Mouse (Mus musculus): ENCODE data around the gene Dennd4b. TPM values are rescaled to one million over a fixed set of nuclear protein-coding genes. Genes with fewer than 3 reads are reported as not detected.

Dennd4b gene
- polyA plus RNA-seq, 1 experiment = 52.9 TPM

DNA sequence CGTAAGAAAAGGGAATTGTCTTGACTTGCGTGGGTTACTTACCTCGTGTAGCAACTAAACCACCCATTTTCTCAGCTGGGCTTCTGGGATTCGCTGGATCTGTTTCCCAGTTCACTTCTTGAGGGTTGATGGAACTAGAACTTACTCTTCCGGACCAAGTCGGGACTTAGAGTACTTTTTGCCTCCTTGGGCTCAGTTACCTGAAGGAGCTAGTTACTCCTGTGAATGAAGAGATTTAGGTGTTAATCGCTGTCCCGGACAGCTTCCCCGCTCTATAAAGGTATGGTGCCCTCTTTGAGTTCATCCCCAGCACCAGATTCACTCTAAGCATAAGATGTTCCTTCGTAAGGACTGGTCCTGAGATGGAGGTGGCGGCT, 29.1 kb downstream of the Dennd4b start:
- Histone ChIP-seq H3K27ac (ENCODE audit: insufficient read depth, low read depth, low read length) (peak overlapping the region; percentile 59), H3K4me1 (ENCODE audit: control insufficient read depth, insufficient read depth, low read length) (peaks cover 26% of the 10 kb centered on the region), H3K4me3 (ENCODE audit: insufficient read depth, low read length) (peak overlapping the region; percentile 80)
- TF ChIP-seq CTCF (IDR thresholded peaks at IDR 0.05; ENCODE audit: low read depth, low read length) = no peak
- no peak for TF ChIP-seq POLR2A (IDR thresholded peaks at IDR 0.05; ENCODE audit: borderline replicate concordance, low read depth, low read length)

DNA sequence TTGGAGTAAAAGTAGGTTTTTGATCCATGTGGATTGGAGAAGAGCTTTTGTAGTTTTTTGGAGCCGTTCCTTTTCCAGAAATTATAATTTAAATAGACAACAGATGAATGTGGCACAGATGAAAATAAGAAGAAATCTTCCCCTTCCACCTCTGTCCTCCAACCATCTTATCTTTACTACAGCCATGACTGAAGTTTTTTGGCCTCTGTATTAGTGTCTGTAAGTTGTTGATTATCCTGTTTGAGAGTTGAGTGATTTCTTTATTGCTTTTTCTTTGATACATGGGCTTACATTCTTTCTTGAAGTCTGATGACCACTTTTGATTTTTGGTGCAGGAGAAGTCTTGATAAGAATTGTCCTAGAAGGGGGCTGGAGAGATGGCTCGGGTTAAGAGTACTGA, 29.7 kb downstream of the Dennd4b start:
- Histone ChIP-seq H3K4me3 (ENCODE audit: insufficient read depth, low read length) (no peak overlapping the region), H3K4me1 (ENCODE audit: control insufficient read depth, insufficient read depth, low read length) (peaks cover 26% of the 10 kb centered on the region), H3K27ac (ENCODE audit: insufficient read depth, low read depth, low read length) (no peak overlapping the region)
- no peak for TF ChIP-seq POLR2A (IDR thresholded peaks at IDR 0.05; ENCODE audit: borderline replicate concordance, low read depth, low read length)
- TF ChIP-seq CTCF (IDR thresholded peaks at IDR 0.05; ENCODE audit: low read depth, low read length) = no peak

DNA sequence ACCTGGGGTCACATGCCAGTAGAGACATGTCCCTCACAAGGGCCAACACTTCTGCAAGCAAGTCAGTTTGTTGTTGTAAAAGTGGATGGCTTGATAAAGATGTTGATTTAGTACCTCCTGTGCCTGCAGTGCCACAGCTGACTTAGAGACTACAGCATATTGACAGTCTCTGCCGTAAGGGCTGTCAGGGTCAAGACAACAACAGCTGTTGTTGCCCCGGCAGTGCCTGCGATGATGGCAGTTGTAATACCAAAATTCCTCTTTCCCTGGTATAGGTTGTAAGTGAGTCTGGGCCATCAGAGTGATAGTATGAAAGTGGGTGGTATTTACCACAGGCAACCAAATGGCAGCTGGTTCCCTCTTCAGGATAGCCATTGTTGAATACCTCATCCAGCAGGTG, 40.8 kb downstream of the Dennd4b start:
- Histone ChIP-seq H3K4me1 (ENCODE audit: control insufficient read depth, insufficient read depth, low read length) (peaks cover 7% of the 10 kb centered on the region; the same call in 1 of the 2 replicates), H3K27ac (ENCODE audit: insufficient read depth, low read depth, low read length) (no peak overlapping the region), H3K4me3 (ENCODE audit: insufficient read depth, low read length) (no peak overlapping the region)
- TF ChIP-seq CTCF (IDR thresholded peaks at IDR 0.05; ENCODE audit: low read depth, low read length) (no peak), POLR2A (IDR thresholded peaks at IDR 0.05; ENCODE audit: borderline replicate concordance, low read depth, low read length) (no peak)

DNA sequence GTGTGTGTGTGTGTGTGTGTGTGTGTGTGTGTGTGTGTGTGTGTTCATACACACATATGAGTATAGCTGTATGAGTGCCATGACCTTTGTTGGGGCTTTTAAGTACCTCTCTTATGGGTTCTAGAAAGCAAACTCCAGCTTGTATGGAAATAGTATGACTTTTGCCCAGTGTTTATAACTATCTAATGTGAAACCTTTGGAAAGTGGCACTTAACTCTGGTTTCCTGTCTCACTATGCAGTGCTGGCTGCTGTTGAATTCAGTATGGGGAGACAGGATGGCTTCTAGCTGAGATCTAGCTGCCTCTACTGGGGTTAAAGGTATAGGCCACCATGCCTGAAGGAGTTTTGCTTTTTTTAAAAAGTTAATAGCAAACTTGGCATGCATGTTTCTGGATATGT, 44.6 kb downstream of the Dennd4b start:
- no peak overlapping the region for H3K27ac ChIP-seq (ENCODE audit: insufficient read depth, low read depth, low read length)
- H3K4me3 ChIP-seq (ENCODE audit: insufficient read depth, low read length) = no peak overlapping the region
- TF ChIP-seq POLR2A (IDR thresholded peaks at IDR 0.05; ENCODE audit: borderline replicate concordance, low read depth, low read length) (no peak), CTCF (IDR thresholded peaks at IDR 0.05; ENCODE audit: low read depth, low read length) (no peak)
- H3K4me1 ChIP-seq (ENCODE audit: control insufficient read depth, insufficient read depth, low read length) = peaks cover 7% of the 10 kb centered on the region; the same call in 1 of the 2 replicates

DNA sequence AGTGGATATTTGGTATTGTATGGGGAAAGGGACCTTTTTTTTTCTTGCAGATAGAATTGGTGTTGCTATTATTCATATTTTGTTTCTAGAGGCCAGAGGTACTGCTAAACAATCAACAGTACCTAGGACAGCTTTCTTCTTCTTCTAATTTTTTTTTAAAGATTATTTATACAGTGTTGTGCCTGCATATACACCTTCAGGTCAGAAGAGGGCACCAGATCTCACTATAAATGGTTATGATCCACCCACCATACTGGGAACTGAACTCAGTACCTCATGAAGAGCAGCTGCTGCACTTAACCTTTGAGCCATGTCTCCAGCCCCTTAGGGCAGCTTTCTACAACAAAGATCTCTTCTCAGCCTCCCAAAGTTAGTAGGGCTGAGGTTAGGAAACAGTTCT, 48.4 kb downstream of the Dennd4b start:
- Histone ChIP-seq H3K27ac (ENCODE audit: insufficient read depth, low read depth, low read length) (no peak overlapping the region), H3K4me3 (ENCODE audit: insufficient read depth, low read length) (no peak overlapping the region)
- TF ChIP-seq CTCF (IDR thresholded peaks at IDR 0.05; ENCODE audit: low read depth, low read length) = no peak
- TF ChIP-seq POLR2A (IDR thresholded peaks at IDR 0.05; ENCODE audit: borderline replicate concordance, low read depth, low read length) = no peak

DNA sequence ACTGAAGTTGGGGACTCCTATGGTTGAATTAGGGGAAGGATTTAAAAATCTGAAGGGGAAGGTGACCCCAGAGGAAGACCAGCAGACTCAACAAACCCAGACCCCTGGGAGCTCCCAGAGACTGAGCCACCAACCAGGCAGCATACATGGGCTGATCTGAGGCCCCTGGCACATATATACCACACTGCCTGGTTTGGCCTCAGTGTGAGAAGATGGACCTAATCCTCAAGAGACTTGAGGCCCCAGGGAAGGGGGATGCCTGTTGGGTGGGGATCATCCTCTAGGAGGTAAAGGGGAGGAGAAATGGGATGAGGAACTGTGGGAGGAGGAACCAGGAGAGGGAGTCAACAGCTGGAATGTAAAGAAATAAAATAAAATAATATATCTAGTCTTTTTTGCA, 49.3 kb downstream of the Dennd4b start:
- no peak for TF ChIP-seq POLR2A (IDR thresholded peaks at IDR 0.05; ENCODE audit: borderline replicate concordance, low read depth, low read length)
- no peak for TF ChIP-seq CTCF (IDR thresholded peaks at IDR 0.05; ENCODE audit: low read depth, low read length)
- no peak overlapping the region for H3K27ac ChIP-seq (ENCODE audit: insufficient read depth, low read depth, low read length)
- no peak overlapping the region for H3K4me3 ChIP-seq (ENCODE audit: insufficient read depth, low read length)
- H3K4me1 ChIP-seq (ENCODE audit: control insufficient read depth, insufficient read depth, low read length) = peaks cover 3% of the 10 kb centered on the region; the same call in 1 of the 2 replicates

More for the DNA sequence above, 48.4 kb downstream of the Dennd4b start:
- H3K4me1 ChIP-seq (ENCODE audit: control insufficient read depth, insufficient read depth, low read length) = peaks cover 6% of the 10 kb centered on the region; the same call in 1 of the 2 replicates

DNA sequence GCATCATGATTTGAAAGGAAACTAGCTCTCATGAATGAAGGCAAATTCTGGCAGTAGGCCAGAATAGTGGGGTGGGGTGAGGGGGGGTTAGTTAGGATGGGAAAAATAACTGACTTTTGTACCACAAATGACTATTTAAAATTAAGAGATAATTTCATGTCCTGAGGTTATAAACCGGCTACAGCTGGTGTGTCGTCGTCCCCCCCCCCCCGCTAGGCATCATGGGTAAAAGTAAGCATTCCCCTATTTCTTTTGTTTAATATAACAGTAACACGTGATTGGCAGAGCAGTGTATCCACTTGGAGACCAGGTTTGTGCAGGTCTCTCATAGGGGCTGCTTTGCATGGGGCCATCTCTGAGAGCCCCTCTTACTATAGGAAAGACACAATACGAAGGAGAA, 57.3 kb downstream of the Dennd4b start:
- TF ChIP-seq CTCF (IDR thresholded peaks at IDR 0.05; ENCODE audit: low read depth, low read length) (no peak), POLR2A (IDR thresholded peaks at IDR 0.05; ENCODE audit: borderline replicate concordance, low read depth, low read length) (no peak)
- H3K4me1 ChIP-seq (ENCODE audit: control insufficient read depth, insufficient read depth, low read length) = peaks cover 33% of the 10 kb centered on the region
- no peak overlapping the region for H3K4me3 ChIP-seq (ENCODE audit: insufficient read depth, low read length)
- no peak overlapping the region for H3K27ac ChIP-seq (ENCODE audit: insufficient read depth, low read depth, low read length)

DNA sequence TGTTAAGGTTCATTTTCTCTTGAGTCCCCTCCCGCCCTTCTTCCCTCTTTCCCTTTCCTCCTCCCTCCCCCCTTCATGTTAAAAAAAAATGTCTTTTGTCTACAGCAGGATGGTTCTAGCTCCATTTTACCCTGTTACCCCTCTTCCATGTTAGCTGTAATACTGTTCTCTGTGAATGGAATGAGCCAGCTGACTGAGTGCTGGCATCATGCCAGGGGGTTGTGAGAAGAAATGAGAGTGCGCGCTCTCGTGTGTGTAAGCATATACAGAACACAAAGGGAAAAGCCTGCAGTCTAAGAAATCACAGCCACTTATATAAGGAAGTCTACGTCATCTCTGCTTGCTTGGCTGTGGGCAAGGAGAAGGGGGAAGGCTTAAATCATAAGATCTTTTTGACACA, 58.1 kb downstream of the Dennd4b start:
- Histone ChIP-seq H3K4me3 (ENCODE audit: insufficient read depth, low read length) (peak overlapping the region; percentile 38), H3K27ac (ENCODE audit: insufficient read depth, low read depth, low read length) (peak overlapping the region; percentile 69), H3K4me1 (ENCODE audit: control insufficient read depth, insufficient read depth, low read length) (peaks cover 34% of the 10 kb centered on the region)
- no peak for TF ChIP-seq POLR2A (IDR thresholded peaks at IDR 0.05; ENCODE audit: borderline replicate concordance, low read depth, low read length)
- TF ChIP-seq CTCF (IDR thresholded peaks at IDR 0.05; ENCODE audit: low read depth, low read length) = no peak

Other genes with a start within 250 kb of the Dennd4b start
- gene 4933434E20Rik, start 213.5 kb upstream of the Dennd4b start, polyA plus RNA-seq (2012; ENCODE audit: insufficient read depth, insufficient read length, missing spikeins) = 84.4 and 85.5 TPM in 2 replicates
- gene Ubap2l, start 212.6 kb upstream of the Dennd4b start, polyA plus RNA-seq (2012; ENCODE audit: insufficient read depth, insufficient read length, missing spikeins) = 200 and 228 TPM in 2 replicates
- 739 and 786 TPM in 2 replicates for gene Tpm3, start 192.5 kb upstream of the Dennd4b start, polyA plus RNA-seq (2012; ENCODE audit: insufficient read depth, insufficient read length, missing spikeins)
- gene Nup210l, start 161.1 kb upstream of the Dennd4b start, polyA plus RNA-seq (2012; ENCODE audit: insufficient read depth, insufficient read length, missing spikeins) = 0.28 and 0.69 TPM in 2 replicates
- 946 and 1,891 TPM in 2 replicates for gene Rps27, start 51.5 kb upstream of the Dennd4b start, polyA plus RNA-seq (2012; ENCODE audit: insufficient read depth, insufficient read length, missing spikeins)
- gene Rab13, start 51.5 kb upstream of the Dennd4b start, polyA plus RNA-seq (2012; ENCODE audit: insufficient read depth, insufficient read length, missing spikeins) = 19.0 and 23.2 TPM in 2 replicates
- 64.5 and 67.9 TPM in 2 replicates for gene Jtb, start 33.6 kb upstream of the Dennd4b start, polyA plus RNA-seq (2012; ENCODE audit: insufficient read depth, insufficient read length, missing spikeins)
- gene Creb3l4, start 21.7 kb upstream of the Dennd4b start, polyA plus RNA-seq (2012; ENCODE audit: insufficient read depth, insufficient read length, missing spikeins) = 1.3 and 2.9 TPM in 2 replicates
- 155 and 159 TPM in 2 replicates for gene Slc39a1, start 17.0 kb upstream of the Dennd4b start, polyA plus RNA-seq (2012; ENCODE audit: insufficient read depth, insufficient read length, missing spikeins)
- gene Crtc2, start 11.0 kb upstream of the Dennd4b start, polyA plus RNA-seq (2012; ENCODE audit: insufficient read depth, insufficient read length, missing spikeins) = 45.5 and 56.9 TPM in 2 replicates
- gene Gatad2b, start 28.0 kb downstream of the Dennd4b start, polyA plus RNA-seq (2012; ENCODE audit: insufficient read depth, insufficient read length, missing spikeins) = 45.6 and 48.2 TPM in 2 replicates
- gene Slc27a3, start 124.8 kb downstream of the Dennd4b start, polyA plus RNA-seq (2012; ENCODE audit: insufficient read depth, insufficient read length, missing spikeins) = 0.72 and 0.83 TPM in 2 replicates
- 18.9 and 20.4 TPM in 2 replicates for gene Ints3, start 168.4 kb downstream of the Dennd4b start, polyA plus RNA-seq (2012; ENCODE audit: insufficient read depth, insufficient read length, missing spikeins)
- gene Npr1, start 200.7 kb downstream of the Dennd4b start, polyA plus RNA-seq (2012; ENCODE audit: insufficient read depth, insufficient read length, missing spikeins) = 0.17 and 0.89 TPM in 2 replicates
- gene Ilf2, start 210.9 kb downstream of the Dennd4b start, polyA plus RNA-seq (2012; ENCODE audit: insufficient read depth, insufficient read length, missing spikeins) = 29.3 and 29.8 TPM in 2 replicates
- gene Snapin, start 225.8 kb downstream of the Dennd4b start, polyA plus RNA-seq (2012; ENCODE audit: insufficient read depth, insufficient read length, missing spikeins) = 96.6 and 101 TPM in 2 replicates
- 56.9 and 59.9 TPM in 2 replicates for gene Chtop, start 244.3 kb downstream of the Dennd4b start, polyA plus RNA-seq (2012; ENCODE audit: insufficient read depth, insufficient read length, missing spikeins)
- gene S100a1, start 249.2 kb downstream of the Dennd4b start, polyA plus RNA-seq (2012; ENCODE audit: insufficient read depth, insufficient read length, missing spikeins) = 228 and 247 TPM in 2 replicates
- 120 and 139 TPM in 2 replicates for gene S100a13, start 249.2 kb downstream of the Dennd4b start, polyA plus RNA-seq (2012; ENCODE audit: insufficient read depth, insufficient read length, missing spikeins)

Data from bone marrow macrophage, adult 2 months (primary cell).